Mouse (Mus musculus): Measurements from ENCODE around the gene Frmd4a. TPM values are rescaled to one million over a fixed set of nuclear protein-coding genes. Genes with fewer than 3 reads are reported as not detected.
A peak's percentile ranks its signal among the peaks of the same experiment; 100 is the strongest.

Frmd4a gene
- total RNA-seq, 4 experiments from 2014 or later = 10.3 to 20.8 (median 15.6) TPM

GRCm38 (mm10) chr2:4532198-4532568 is 514.7 kb downstream of the Frmd4a start:
- DNase-seq = no peak

- no peak for DNase-seq
These were observed 515.4 kb downstream of the Frmd4a start for GRCm38 (mm10) chr2:4532945-4533344.

- DNase-seq = no peak
These were observed 517.8 kb downstream of the Frmd4a start for GRCm38 (mm10) chr2:4535187-4535864.

GRCm38 (mm10) chr2:4541330-4541729 is 523.8 kb downstream of the Frmd4a start:
- no peak for DNase-seq

- no peak for DNase-seq
These were observed 524.5 kb downstream of the Frmd4a start for GRCm38 (mm10) chr2:4541844-4542628.

GRCm38 (mm10) chr2:4542629-4543416 is 525.3 kb downstream of the Frmd4a start:
- DNase-seq = no peak

- DNase-seq = no peak
These were observed 525.9 kb downstream of the Frmd4a start for GRCm38 (mm10) chr2:4543417-4543775.

GRCm38 (mm10) chr2:4544360-4544759 is 526.8 kb downstream of the Frmd4a start:
- no peak for DNase-seq

GRCm38 (mm10) chr2:4545261-4545660 is 527.7 kb downstream of the Frmd4a start:
- no peak for DNase-seq

- no peak for DNase-seq
These were observed 529.6 kb downstream of the Frmd4a start for GRCm38 (mm10) chr2:4547003-4547662.

- DNase-seq = no peak
These were observed 531.8 kb downstream of the Frmd4a start for GRCm38 (mm10) chr2:4549271-4549670.

GRCm38 (mm10) chr2:4550017-4550763 is 532.7 kb downstream of the Frmd4a start:
- DNase-seq = no peak

GRCm38 (mm10) chr2:4551438-4551837 is 533.9 kb downstream of the Frmd4a start:
- no peak for DNase-seq

- DNase-seq = no peak
These were observed 534.3 kb downstream of the Frmd4a start for GRCm38 (mm10) chr2:4551866-4552265.

- no peak for DNase-seq
These were observed 535.0 kb downstream of the Frmd4a start for GRCm38 (mm10) chr2:4552486-4552885.

- DNase-seq = peak; percentile 28
These were observed 537.7 kb downstream of the Frmd4a start for GRCm38 (mm10) chr2:4555221-4555631.

- no peak for DNase-seq
These were observed 538.7 kb downstream of the Frmd4a start for GRCm38 (mm10) chr2:4556188-4556587.

- DNase-seq = no peak
These were observed 539.5 kb downstream of the Frmd4a start for GRCm38 (mm10) chr2:4557028-4557427.

GRCm38 (mm10) chr2:4557466-4557865 is 539.9 kb downstream of the Frmd4a start:
- DNase-seq = no peak

- no peak for DNase-seq
These were observed 541.2 kb downstream of the Frmd4a start for GRCm38 (mm10) chr2:4558651-4559203.

- peak; percentile 73 for DNase-seq
These were observed 541.8 kb downstream of the Frmd4a start for GRCm38 (mm10) chr2:4559211-4559882.

All from adrenal gland, adult 8-10 months (tissue).